In genomic region chr10:111327957-111328356, GRCm38 (mm10) we compare ENCODE assay signal across 15 mouse cellular contexts.
"Had no signal": no experiment of that assay in that cellular context is flagged by ENCODE, and none has a peak within 500 bp of the region (broad histone marks: within the 10 kb centered on the region; RNA-seq: fewer than 3 reads in every experiment).

No protein-coding gene starts in this region.

- H3K9ac ChIP-seq: neural tube, embryonic 15.5 days; stomach, embryonic 15.5 days had no signal

- H3K36me3 ChIP-seq: neural tube, embryonic 15.5 days; stomach, embryonic 15.5 days had no signal

- DNase-seq: retina, postnatal 1 day; right cerebral cortex, adult 18-20 months; right cerebral cortex, postnatal 14 days; right cerebral cortex, postnatal 25 days; right cerebral cortex, postnatal 4 days; spleen, adult 18-20 months; thymus, adult 18-20 months; thymus, adult 2 months; thymus, postnatal 14 days; thymus, postnatal 25 days; thymus, postnatal 36 days; thymus, postnatal 4 days had no signal

- H3K27ac ChIP-seq: neural tube, embryonic 15.5 days; stomach, embryonic 15.5 days; stomach, postnatal 0 days had no signal

- H3K9me3 ChIP-seq: neural tube, embryonic 15.5 days; stomach, embryonic 15.5 days had no signal

- H3K27me3 ChIP-seq: neural tube, embryonic 15.5 days; stomach, embryonic 15.5 days had no signal

- H3K4me1 ChIP-seq: neural tube, embryonic 15.5 days; stomach, embryonic 15.5 days had no signal

- H3K4me2 ChIP-seq: neural tube, embryonic 15.5 days; stomach, embryonic 15.5 days had no signal

- H3K4me3 ChIP-seq: neural tube, embryonic 15.5 days; stomach, embryonic 15.5 days had no signal
